Mouse (Mus musculus) C2C12 (cell line): ENCODE results near the gene Hspb9.

Experiments
- CTCF ChIP-seq: IDR thresholded peaks from one replicate; pipeline ENCODE4 v1.5.1; 2011; ENCODE audit not compliant: control insufficient read depth, insufficient read depth, insufficient read length
- MYOD1 ChIP-seq: IDR thresholded peaks from one replicate; pipeline ENCODE4 v1.6.1; 2011; ENCODE audit warnings: low read depth; ENCODE audit not compliant: control insufficient read depth, insufficient read length
- USF1 ChIP-seq: IDR thresholded peaks from one replicate; pipeline ENCODE4 v1.6.1; 2011; ENCODE audit warnings: low read depth, mild to moderate bottlenecking, control low read depth, moderate library complexity

DNA sequence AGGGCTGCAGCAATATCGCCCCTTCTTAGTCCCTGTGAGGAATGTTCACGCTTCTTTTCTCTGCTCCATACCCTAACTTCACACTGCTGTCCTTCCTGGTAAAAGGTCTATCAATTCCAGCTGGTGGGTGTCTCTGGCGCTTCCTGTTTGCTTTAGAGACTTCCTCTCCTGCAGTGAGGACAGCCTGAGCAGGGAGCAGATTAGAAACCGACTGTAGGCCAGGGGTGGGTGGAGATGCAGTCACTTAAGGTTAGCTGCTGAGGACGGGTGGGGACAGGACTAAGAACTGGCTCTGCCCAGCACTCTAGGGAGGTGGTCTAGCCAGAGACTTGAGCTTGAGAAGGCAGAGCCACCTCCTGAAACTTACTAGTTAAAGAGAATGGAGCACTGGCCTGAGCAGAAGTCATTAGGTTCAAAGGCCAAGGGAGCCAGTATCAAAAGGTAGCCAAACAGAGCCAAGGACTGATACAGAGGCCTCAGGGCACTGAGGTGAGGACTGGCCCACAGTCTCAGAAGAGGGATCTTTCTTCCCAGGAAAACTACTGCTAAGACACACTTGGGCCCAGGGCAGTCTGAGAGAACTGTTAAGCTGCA is 11.4 kb downstream of the Hspb9 start:
- no peak for TF ChIP-seq USF1
- no peak for TF ChIP-seq MYOD1
- TF ChIP-seq CTCF = no peak
